Mouse (Mus musculus) kidney, adult 2 months (tissue): ENCODE results near the gene Plek.

ENCODE experiments used
- CTCF ChIP-seq: fragments of 200-500 bp; conservative IDR thresholded peaks from 2 replicates; pipeline ENCODE4 v1.5.1; 2011; ENCODE audit warnings: low read depth, mild to moderate bottlenecking, control low read depth, low read length, moderate library complexity, mixed read lengths; ENCODE audit not compliant: insufficient read depth, insufficient read length
- POLR2A ChIP-seq: fragments of 200-500 bp; IDR thresholded peaks from one replicate; pipeline ENCODE4 v1.6.1; 2011; ENCODE audit warnings: low read depth, low read length, control low read depth

- TF ChIP-seq POLR2A (no peak), CTCF (no peak)
Observed at GRCm38 (mm10) chr11:16950226-16950975, 101.8 kb downstream of the Plek start.
